Mouse (Mus musculus) heart, embryonic 14.5 days (tissue): ENCODE measurements around the gene Gm10234. TPM values are rescaled to one million over a fixed set of nuclear protein-coding genes. Genes with fewer than 3 reads are reported as not detected.

ENCODE experiments used
- ATAC-seq: fragments of 200-750 bp; cut with Nextera tagmentation; 2 replicates; pipeline ENCODE4 v1.8.0; 2017; ENCODE audit warnings: low read depth, moderate TSS enrichment; ENCODE audit not compliant: insufficient number of reproducible peaks, insufficient read depth, low FRiP score
- H3K27ac ChIP-seq, 2 experiments: fragments of 200-500 bp in 1 of 2; fragments of 300-500 bp in 1 of 2; sonication (generic) in 1 of 2; replicated peaks in 1 of 2; 2 replicates each; pipeline ENCODE4 v1.5.1; 2012 to 2014; ENCODE audit warnings: low read depth in 2 of 2, low read length in 2 of 2, control low read depth in 1 of 2, mild to moderate bottlenecking in 1 of 2, mixed read lengths in 1 of 2; ENCODE audit not compliant: control insufficient read depth in 1 of 2, insufficient read depth in 1 of 2
- H3K27me3 ChIP-seq: fragments of 300-500 bp; sonication (generic); 2 replicates; pipeline ENCODE4 v1.6.1; 2014; ENCODE audit warnings: mild to moderate bottlenecking, low read length, control low read depth; ENCODE audit not compliant: control insufficient read depth, insufficient read depth
- H3K36me3 ChIP-seq: fragments of 300-500 bp; sonication (generic); 2 replicates; pipeline ENCODE4 v1.6.1; 2014; ENCODE audit warnings: mild to moderate bottlenecking, control low read depth, low read length, mixed read lengths; ENCODE audit not compliant: control insufficient read depth, insufficient read depth
- H3K4me1 ChIP-seq, 2 experiments: fragments of 200-500 bp in 1 of 2; fragments of 300-500 bp in 1 of 2; sonication (generic) in 1 of 2; 2 replicates each; pipeline ENCODE4 v1.6.1; 2012 to 2014; ENCODE audit warnings: low read length in 2 of 2, control low read depth in 1 of 2, mixed read lengths in 1 of 2; ENCODE audit not compliant: control insufficient read depth in 2 of 2, insufficient read depth in 2 of 2
- H3K4me2 ChIP-seq: fragments of 300-500 bp; sonication (generic); 2 replicates; pipeline ENCODE4 v1.6.1; 2014; ENCODE audit warnings: mild to moderate bottlenecking, low read length
- H3K4me3 ChIP-seq, 2 experiments: fragments of 200-500 bp in 1 of 2; fragments of 300-500 bp in 1 of 2; sonication (generic) in 1 of 2; 2 replicates each; pipeline ENCODE4 v1.5.1; 2012 to 2014; ENCODE audit warnings: low read length in 2 of 2, mild to moderate bottlenecking in 2 of 2, control low read depth in 1 of 2, low read depth in 1 of 2, moderate library complexity in 1 of 2; ENCODE audit not compliant: control insufficient read depth in 1 of 2, insufficient read depth in 1 of 2
- H3K9ac ChIP-seq: fragments of 300-500 bp; sonication (generic); 2 replicates; pipeline ENCODE4 v1.6.1; 2014; ENCODE audit warnings: mild to moderate bottlenecking, low read length
- H3K9me3 ChIP-seq: fragments of 300-500 bp; sonication (generic); 2 replicates; pipeline ENCODE4 v1.6.1; 2016; ENCODE audit warnings: low read length, control low read depth; ENCODE audit not compliant: control insufficient read depth
- WGBS: fragments of 180-500 bp; shearing (Covaris S2); extraction: QIAGEN DNeasy Blood & Tissue Kit; methylation state at CpG from one replicate; pipeline ENCODE4 v1.1.7; 2014; 5-methylcytosine and 5-hydroxymethylcytosine counted together
- polyA plus RNA-seq: library from polyadenylated mRNA; unstranded; fragments of >200 nt; fragmentation: Nextera tagmentation; extraction: Ambion mirVana; gene quantifications from 2 replicates; pipeline ENCODE4 v1.2.1, GENCODE M21; 2014

Gene Gm10234
- polyA plus RNA-seq, 1 experiment from 2014 or later = not detected

- no peaks in the 10 kb centered on the region for H3K9me3 ChIP-seq
Observed at GRCm38 (mm10) chr6:95353043-95353442, 31.1 kb downstream of the Gm10234 start.

GRCm38 (mm10) chr6:95353886-95354285, 32.0 kb downstream of the Gm10234 start:
- H3K36me3 ChIP-seq = no peaks in the 10 kb centered on the region
- no peak overlapping the region for H3K27ac ChIP-seq
- H3K4me1 ChIP-seq = no peaks in the 10 kb centered on the region
- H3K27me3 ChIP-seq = no peaks in the 10 kb centered on the region
- 90% methylated on average over 1 of the region's 1 CpGs for WGBS
- H3K9ac ChIP-seq = no peak overlapping the region
- H3K4me2 ChIP-seq = no peak overlapping the region
- no peak overlapping the region for H3K4me3 ChIP-seq
- H3K9me3 ChIP-seq = no peaks in the 10 kb centered on the region
- ATAC-seq = no peak

More at GRCm38 (mm10) chr6:95353043-95353442, 31.1 kb downstream of the Gm10234 start:
- Histone ChIP-seq H3K36me3 (no peaks in the 10 kb centered on the region), H3K27me3 (no peaks in the 10 kb centered on the region), H3K27ac (no peak overlapping the region), H3K4me1 (no peaks in the 10 kb centered on the region), H3K4me3 (no peak overlapping the region), H3K9ac (no peak overlapping the region), H3K4me2 (no peak overlapping the region)
- 80% methylated on average over 7 of the region's 7 CpGs for WGBS
- no peak for ATAC-seq

- Histone ChIP-seq H3K27me3 (no peaks in the 10 kb centered on the region), H3K4me3 (no peak overlapping the region), H3K36me3 (no peaks in the 10 kb centered on the region), H3K4me1 (no peaks in the 10 kb centered on the region), H3K9ac (no peak overlapping the region), H3K27ac (no peak overlapping the region), H3K4me2 (no peak overlapping the region), H3K9me3 (no peaks in the 10 kb centered on the region)
- WGBS = 78% methylated on average over 5 of the region's 5 CpGs
- no peak for ATAC-seq
Observed at GRCm38 (mm10) chr6:95360084-95360483, 38.2 kb downstream of the Gm10234 start.

- 86% methylated on average over 5 of the region's 5 CpGs for WGBS
- Histone ChIP-seq H3K9me3 (no peaks in the 10 kb centered on the region), H3K9ac (no peak overlapping the region), H3K4me2 (no peak overlapping the region), H3K4me1 (no peaks in the 10 kb centered on the region), H3K27me3 (no peaks in the 10 kb centered on the region), H3K4me3 (no peak overlapping the region), H3K36me3 (no peaks in the 10 kb centered on the region), H3K27ac (no peak overlapping the region)
- ATAC-seq = no peak
Observed at GRCm38 (mm10) chr6:95362707-95363106, 40.8 kb downstream of the Gm10234 start.

- H3K27me3 ChIP-seq = no peaks in the 10 kb centered on the region
- 73% methylated on average over 4 of the region's 4 CpGs for WGBS
- ATAC-seq = no peak
- no peak overlapping the region for H3K9ac ChIP-seq
- H3K4me3 ChIP-seq = no peak overlapping the region
- H3K9me3 ChIP-seq = no peaks in the 10 kb centered on the region
- H3K4me2 ChIP-seq = no peak overlapping the region
- no peak overlapping the region for H3K27ac ChIP-seq
- peaks cover 0 to 2% of the 10 kb centered on the region in 2 experiments; a peak in 1 of 4 replicates for H3K4me1 ChIP-seq
- no peaks in the 10 kb centered on the region for H3K36me3 ChIP-seq
Observed at GRCm38 (mm10) chr6:95371811-95372210, 49.9 kb downstream of the Gm10234 start.

Other genes with a start within 250 kb of the Gm10234 start
- gene Kbtbd8, start 204.9 kb upstream of the Gm10234 start, polyA plus RNA-seq = 0.98 and 1.7 TPM in 2 replicates